Mouse (Mus musculus) frontal cortex, postnatal 10 days (tissue): ENCODE data around the gene Sim1.

Experiments used
- DNase-seq, 2 experiments: peaks; one replicate each; pipeline ENCODE4 v3.0.0; 2022; ENCODE audit warnings: low spot score in 2 of 2, mixed read lengths in 1 of 2

Sim1 gene

GRCm38 (mm10) chr10:50894170-50894991, at the start of gene Sim1:
Sim1 (plus strand) TSS chr10:50894754.
- DNase-seq: peak; percentile 52 to 67

- DNase-seq: no peak
These were observed 26.4 kb upstream of the Sim1 start for GRCm38 (mm10) chr10:50868202-50868601.

DNA sequence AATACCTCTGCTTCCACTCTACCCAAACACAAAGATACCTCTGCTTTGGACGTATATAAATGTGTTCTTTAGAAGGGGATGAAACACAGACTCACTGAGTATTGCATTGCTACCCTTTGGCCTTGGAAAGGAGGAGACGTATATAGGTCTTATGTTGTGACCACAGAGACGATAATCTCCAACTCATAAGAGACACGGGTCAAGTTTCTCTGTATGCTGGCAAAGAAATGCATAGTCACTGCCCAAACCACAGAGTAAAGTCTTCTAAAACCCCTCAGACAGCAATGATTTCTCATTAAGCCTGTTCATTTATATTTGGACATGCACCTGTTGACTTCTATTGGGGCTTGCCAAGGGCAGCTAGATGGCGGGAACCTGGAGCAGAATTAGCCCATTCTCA, 17.6 kb upstream of the Sim1 start:
- no peak for DNase-seq

GRCm38 (mm10) chr10:50881476-50882069, 13.0 kb upstream of the Sim1 start:
- DNase-seq: no peak

DNA sequence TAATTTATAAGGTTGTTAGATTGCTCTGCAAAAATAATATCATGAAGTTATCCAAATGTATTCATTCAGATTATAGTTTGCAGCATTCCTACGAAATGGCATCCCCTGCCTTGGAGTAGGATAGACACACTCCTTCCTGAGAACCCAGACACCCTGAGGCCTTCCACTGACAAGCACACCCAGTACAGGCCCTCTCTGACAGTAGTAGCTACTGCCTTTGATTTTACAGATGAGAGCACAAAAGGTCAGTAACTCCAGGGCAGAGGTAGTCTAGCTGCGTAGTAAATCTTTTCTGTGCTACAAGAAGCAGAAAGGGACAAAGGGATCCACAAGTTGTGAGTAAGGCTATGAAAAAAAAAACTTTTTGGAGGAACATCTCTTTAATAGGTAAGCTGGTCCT, 12.2 kb upstream of the Sim1 start:
- no peak for DNase-seq

DNA sequence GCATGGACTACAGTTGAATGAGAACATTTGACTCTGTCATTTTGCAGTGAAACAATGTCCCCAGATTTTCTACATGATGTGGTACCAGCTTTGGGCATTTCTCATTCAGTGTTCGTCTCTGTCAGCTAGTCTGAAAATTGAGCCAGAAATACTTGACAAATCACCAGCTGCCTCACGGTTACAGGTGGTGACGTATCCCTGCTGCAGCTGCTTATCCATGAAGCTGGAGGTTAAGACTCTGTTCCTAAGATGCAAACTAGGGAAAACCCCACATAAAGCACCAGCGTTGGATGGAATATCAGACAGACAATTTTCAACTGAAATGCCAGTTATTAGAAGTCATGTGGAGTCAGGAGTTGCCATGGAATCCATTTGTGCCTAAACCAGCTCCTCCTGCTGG, 8.2 kb upstream of the Sim1 start:
- DNase-seq: no peak

DNA sequence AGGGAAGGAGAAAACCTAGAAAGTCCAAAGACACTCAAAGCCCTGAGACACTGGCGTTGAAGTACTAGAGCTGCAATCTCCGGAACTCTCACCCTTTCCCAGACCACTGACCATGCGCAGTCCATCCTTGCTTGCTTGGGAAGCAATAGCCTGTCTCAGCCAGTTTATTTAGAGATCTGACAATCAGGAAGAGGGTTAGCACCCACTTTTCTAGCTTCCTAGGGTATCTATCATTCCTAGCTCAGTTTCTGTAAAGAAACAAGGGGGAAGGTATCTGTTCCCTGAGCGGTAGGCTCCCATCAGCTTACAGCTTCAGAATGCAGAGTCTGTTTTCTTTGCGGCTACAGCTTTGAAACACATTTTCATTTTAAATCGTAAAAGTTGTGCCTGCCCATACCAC, 3.9 kb upstream of the Sim1 start:
- no peak for DNase-seq

GRCm38 (mm10) chr10:50891876-50892711, 2.5 kb upstream of the Sim1 start:
- DNase-seq: no peak

GRCm38 (mm10) chr10:50892751-50893320, 1.7 kb upstream of the Sim1 start:
- DNase-seq: no peak

DNA sequence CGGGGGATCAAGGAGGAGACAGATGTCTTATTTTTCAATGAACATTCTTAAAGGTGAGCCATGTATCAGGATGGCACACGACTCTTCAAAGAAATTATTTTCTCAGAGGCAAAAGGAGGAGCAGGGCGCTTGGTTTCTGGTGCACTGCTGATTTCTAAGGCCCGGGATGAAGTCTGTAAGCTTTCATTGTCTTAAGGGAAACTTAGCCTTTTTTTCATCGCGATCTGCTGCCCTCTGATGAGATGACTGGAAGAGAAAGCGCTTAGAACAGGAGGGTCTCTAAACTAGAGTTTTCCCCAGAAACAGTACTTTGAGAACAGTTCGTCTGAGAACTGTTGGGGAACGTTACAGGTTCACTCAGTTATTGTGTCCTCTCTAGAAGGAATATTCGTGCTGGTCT, 1.0 kb upstream of the Sim1 start:
- DNase-seq: no peak

DNA sequence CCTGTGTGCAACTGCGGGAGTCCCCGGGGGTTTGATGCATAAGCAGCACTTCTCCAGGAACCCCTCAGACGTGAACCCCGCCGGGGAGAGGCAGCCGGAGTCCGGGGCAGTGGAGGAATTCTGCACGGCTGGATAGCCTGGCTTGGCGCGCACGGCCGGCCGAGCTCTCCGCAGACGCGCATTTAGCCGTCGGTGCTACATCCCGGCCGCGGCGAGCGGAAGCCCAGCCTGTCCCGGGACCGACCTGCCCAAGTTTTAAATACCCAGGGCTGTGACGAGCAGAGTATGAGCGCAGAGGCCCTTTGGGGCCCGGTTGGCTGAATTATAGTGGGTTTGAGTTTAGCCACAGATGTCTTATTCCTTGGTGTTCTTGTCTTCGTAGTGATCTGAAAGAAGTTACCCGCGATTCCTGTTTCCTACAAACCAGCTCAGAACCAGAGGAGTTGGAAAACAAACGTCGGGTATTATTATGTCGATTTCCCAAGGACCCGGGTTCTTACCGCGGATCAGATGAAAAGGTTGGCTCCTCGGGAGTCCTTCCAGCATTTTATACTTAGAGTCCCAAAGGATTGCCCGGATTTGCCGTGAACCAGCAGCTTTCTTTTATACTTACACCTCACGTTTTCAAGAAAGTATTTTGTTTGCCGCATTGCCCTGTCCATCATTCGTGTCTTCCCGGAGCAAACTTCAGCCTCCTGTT, 687 bp downstream of the Sim1 start:
- no peak for DNase-seq

DNA sequence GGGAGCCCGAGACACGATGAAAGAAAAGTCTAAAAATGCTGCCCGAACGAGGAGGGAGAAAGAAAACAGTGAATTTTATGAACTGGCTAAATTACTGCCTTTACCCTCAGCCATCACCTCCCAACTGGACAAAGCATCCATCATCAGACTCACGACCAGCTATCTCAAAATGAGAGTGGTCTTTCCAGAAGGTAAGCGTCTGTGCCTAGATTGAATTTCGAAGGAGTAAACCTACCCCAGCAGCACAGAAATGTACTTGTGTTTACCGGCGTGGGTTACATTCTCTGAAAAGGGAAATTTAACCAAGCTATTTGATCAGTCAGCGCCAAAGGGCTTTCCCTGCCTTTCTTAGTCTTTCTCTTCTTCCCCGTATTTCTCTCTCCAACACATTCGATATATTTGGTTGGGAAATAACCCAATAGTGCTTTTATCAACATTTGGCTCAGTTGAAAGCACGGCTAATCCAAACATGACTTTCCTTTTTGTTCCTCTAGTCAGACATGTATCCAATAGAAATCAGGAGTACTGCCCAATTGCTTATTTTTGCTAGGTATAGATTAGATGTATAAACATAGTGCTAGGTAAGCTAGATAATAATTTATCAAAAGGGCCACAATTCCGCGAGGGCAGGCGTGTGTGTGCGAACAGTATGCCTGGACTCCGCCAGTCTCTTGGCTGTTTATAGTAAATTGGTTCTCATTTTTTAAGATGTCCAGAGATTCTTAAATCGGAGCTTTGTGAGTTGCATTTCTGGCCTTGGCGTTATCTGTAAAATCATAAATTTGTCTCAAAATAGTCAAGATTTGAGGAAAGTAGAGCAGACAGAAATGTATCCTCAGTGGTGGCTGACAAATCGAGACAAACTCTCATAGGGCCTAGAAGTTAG, 1.6 kb downstream of the Sim1 start:
- no peak for DNase-seq

DNA sequence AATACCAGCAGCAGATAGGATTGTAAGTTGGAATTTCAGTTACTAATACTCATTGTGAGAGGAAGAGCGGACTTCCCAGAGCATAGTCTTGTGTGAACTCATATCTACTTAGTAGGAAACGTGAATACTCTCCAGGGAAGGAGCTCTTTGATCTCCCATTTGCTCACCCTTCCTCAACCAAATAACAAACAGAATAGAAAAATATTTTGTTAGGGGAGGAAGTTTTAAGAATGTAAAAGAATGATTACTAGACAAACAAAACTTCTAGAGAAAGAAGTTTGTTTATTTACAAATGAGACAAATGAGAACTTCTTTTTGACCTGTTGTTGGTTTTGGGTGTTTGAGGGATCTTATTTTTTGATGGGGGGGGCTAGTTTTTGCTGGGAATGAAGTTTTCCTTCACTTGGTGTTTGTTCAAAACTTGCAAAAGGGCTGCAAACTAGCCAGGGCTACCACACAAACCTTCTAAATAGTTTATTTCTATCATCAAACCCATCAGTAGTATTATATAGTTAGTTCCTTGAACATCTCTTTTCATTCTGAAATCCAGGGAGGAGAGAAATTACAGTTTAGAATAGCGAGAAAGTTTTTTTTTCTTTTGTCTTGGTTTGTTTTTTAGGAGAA, 2.3 kb downstream of the Sim1 start:
- no peak for DNase-seq

GRCm38 (mm10) chr10:50897530-50898471, 3.2 kb downstream of the Sim1 start:
- no peak for DNase-seq

DNA sequence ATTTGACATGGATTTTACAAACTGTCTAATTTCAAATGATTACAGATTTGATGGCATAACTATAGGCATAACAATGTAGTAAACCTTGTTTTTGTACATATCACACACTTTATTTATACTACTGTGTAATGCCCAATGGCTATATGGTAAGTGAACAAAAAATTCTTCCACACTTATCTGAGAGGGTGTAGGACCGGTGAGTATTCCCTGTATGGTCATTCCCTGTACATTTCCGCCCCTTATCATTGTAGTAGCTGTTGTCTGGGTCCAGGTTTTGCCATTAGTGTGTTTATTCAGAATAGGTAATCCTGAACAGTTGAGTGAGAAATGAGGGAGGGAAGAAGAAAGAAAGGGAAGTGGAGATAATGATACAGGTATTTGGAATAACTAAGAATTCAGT, 4.1 kb downstream of the Sim1 start:
- no peak for DNase-seq

DNA sequence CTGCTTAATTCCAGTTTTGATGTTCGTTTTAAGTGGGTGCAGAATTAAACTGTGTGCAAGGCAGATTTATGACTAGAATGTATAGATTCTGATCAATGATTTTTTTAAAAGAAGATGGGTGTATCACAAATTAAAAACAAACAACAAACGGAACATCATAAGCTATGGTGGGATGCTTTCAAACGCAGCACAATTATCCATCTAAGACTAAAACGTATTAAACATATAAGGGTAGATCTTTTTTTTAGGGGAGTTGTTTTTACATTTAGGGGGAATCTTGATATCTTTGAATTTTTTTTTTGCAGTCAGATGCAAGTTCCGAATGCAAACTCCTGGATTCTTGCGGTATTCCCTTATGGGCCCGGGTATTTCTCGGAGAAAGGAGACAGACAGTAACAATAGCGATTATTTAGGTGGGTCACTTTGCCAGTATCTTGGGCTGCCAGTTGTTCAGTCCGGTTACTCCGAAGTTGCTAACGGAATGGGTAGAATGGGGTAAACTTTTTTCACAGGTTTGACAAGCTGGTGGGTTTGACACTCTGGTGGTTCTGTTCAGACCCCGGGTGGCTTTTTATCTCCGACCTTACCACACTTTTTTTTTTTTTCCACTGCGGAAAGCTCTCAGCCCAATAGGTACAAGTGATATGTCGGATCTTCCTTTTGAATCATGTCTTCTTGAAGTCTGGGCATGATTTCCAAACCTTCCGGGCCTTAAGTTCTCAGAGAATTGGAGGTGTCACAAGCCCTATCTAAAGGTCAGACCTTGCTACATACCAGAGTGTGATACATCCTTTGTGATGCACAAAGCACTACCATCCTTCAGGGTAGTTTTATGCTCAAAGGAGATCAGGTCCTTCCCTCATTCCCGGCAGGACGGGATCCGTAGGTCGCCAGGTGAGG, 5.5 kb downstream of the Sim1 start:
- no peak for DNase-seq

- no peak for DNase-seq
These were observed 6.4 kb downstream of the Sim1 start for GRCm38 (mm10) chr10:50900746-50901600.
